11 mouse cellular contexts compared by ENCODE assay signal in genomic region chr6:125173256-125173655, GRCm38 (mm10).
"Had no signal": no experiment of that assay in that cellular context is flagged by ENCODE, and none has a peak within 500 bp of the region (broad histone marks: within the 10 kb centered on the region; RNA-seq: fewer than 3 reads in every experiment).

No protein-coding gene starts in this region.

- H3K4me3 ChIP-seq: layer of hippocampus, adult 2 months; left cerebral cortex, adult 2 months; limb, embryonic 10.5 days; midbrain, embryonic 13.5 days had no signal

- H3K27me3 ChIP-seq: midbrain, embryonic 13.5 days had no signal

- H3K9ac ChIP-seq: midbrain, embryonic 13.5 days had no signal

- ATAC-seq: midbrain, embryonic 13.5 days had no signal

- H3K27ac ChIP-seq: layer of hippocampus, adult 2 months; left cerebral cortex, adult 2 months; limb, embryonic 10.5 days; midbrain, embryonic 13.5 days had no signal

- H3K4me1 ChIP-seq: limb, embryonic 10.5 days; midbrain, embryonic 13.5 days had no signal

- H3K9me3 ChIP-seq: limb, embryonic 10.5 days; midbrain, embryonic 13.5 days had no signal

- DNase-seq: kidney, adult 11 months; kidney, postnatal 10 days; kidney, postnatal 4 days; lung, adult 18-20 months; spleen, adult 18-20 months; thymus, adult 18-20 months; thymus, postnatal 14 days had no signal

- H3K4me2 ChIP-seq: midbrain, embryonic 13.5 days had no signal
